Mouse (Mus musculus): Measurements from ENCODE around the gene Memo1. TPM values are rescaled to one million over a fixed set of nuclear protein-coding genes. Genes with fewer than 3 reads are reported as not detected.

The Memo1 gene
- total and polyA plus RNA-seq, 3 experiments: 76.8 to 216 (median 110) TPM

DNA sequence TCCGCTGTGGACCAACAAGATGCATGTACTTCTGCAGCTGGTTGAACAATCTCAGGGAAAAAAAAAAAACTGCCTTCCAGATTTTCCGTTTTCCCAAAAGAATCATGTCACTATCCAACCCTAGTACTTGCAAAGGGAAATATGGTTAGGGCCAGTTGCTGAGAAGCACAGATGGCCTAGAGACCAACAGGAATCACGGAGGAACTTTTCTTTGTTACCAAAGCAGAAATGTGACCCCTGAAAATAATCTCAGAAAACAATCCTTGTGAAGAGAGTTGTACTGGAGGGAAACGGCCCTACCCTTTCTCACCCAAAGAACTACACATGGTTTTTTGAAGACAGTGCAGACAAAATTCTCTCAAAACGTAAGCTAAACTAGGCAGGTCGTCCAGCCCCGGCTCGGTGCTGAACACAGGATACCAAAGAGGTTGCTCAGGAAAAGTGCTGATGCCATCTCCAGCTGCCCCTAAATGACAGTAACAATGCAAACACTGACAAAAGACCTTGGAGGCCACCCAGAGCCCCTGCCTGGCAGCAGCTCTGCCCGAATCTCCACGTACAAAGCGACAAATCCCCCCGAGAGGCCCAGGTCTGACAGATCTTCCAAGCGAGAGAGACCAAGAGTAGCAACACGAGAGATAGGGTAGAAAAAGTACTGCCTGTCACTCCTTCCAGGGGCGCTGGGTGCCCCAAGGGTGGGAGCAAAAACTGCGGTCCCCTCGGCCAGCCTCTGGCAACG, 1.5 kb downstream of the Memo1 start:
- H3K4me3 ChIP-seq (ENCODE audit: low read depth, low read length): peak overlapping the region; percentile 92
- peaks cover 33% of the 10 kb centered on the region for H3K4me1 ChIP-seq (ENCODE audit: insufficient read depth, low read depth, low read length)
- H3K9me3 ChIP-seq (replicated peaks): peaks cover 1% of the 10 kb centered on the region; the same call in 1 of the 2 replicates
- no peak for TF ChIP-seq CTCF (IDR thresholded peaks at IDR 0.05; ENCODE audit: low read depth, low read length)
- no peak for TF ChIP-seq GATA2 (IDR thresholded peaks at IDR 0.05; ENCODE audit: borderline replicate concordance, low read depth, low read length)
- TF ChIP-seq TAL1 (conservative IDR thresholded peaks at IDR 0.05; ENCODE audit: low read depth, low read length): no peak
- no peak for TF ChIP-seq POLR2AphosphoS5 (IDR thresholded peaks at IDR 0.05; ENCODE audit: insufficient replicate concordance, low read depth, low read length)
- no peak for TF ChIP-seq GATA1 (IDR thresholded peaks at IDR 0.05; ENCODE audit: borderline replicate concordance, low read length)
- H3K36me3 ChIP-seq (replicated peaks): peaks cover 22% of the 10 kb centered on the region
- H3K27me3 ChIP-seq (ENCODE audit: insufficient read depth, low read length): no peaks in the 10 kb centered on the region
- ATAC-seq (ENCODE audit: extremely low read depth, insufficient number of reproducible peaks, low FRiP score, poor library complexity, severe bottlenecking) (no peak), DNase-seq (ENCODE audit: low spot score) (no peak)

DNA sequence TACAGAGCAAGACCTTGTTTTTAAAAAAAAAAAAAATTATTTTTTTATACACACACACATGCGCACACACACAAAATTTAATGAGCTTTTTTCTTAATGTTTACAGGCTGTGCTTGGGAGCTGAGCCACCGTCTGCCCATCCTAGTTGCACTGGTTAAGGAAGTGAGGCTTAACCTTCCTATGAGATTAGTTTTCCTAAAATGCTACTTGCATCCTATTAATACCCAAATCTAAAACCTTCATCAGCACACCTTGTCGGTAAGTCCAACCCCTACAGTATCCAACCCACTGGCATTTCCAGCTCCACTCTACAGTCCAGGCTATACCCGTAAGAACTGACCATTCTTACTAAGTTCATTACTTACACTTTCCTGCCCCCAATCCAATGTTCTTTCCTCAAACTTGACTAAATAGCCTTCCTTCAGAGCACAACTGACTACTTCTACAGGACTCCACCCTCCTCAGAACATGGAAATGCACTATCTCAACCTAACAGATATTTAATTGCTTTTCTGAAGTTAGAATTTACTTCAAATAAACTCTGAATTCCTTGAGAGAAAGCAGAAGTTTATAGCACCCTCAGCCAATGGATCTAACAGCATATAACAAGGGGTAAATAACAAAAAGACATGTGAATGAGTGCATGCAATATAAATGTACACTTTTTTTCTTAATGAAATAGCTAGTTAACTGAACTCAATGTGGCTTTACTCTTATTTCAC, 3.5 kb downstream of the Memo1 start:
- no peak for DNase-seq (ENCODE audit: low spot score)
- peaks cover 49% of the 10 kb centered on the region for H3K4me1 ChIP-seq (ENCODE audit: insufficient read depth, low read depth, low read length)

GRCm38 (mm10) chr17:74290869-74291268, 4.5 kb downstream of the Memo1 start:
- H3K27me3 ChIP-seq (ENCODE audit: insufficient read depth, low read length): no peaks in the 10 kb centered on the region
- ATAC-seq (ENCODE audit: extremely low read depth, insufficient number of reproducible peaks, low FRiP score, poor library complexity, severe bottlenecking) (no peak), DNase-seq (ENCODE audit: low spot score) (no peak)
- TF ChIP-seq POLR2AphosphoS5 (IDR thresholded peaks at IDR 0.05; ENCODE audit: insufficient replicate concordance, low read depth, low read length) (no peak), GATA2 (IDR thresholded peaks at IDR 0.05; ENCODE audit: borderline replicate concordance, low read depth, low read length) (no peak), CTCF (IDR thresholded peaks at IDR 0.05; ENCODE audit: low read depth, low read length) (no peak), TAL1 (conservative IDR thresholded peaks at IDR 0.05; ENCODE audit: low read depth, low read length) (no peak)
- H3K36me3 ChIP-seq (replicated peaks): peaks cover 29% of the 10 kb centered on the region
- H3K4me1 ChIP-seq (ENCODE audit: insufficient read depth, low read depth, low read length): peaks cover 50% of the 10 kb centered on the region
- H3K4me3 ChIP-seq (ENCODE audit: low read depth, low read length): peak overlapping the region; percentile 48; the same call in 1 of the 2 replicates
- peaks cover 14% of the 10 kb centered on the region for H3K9me3 ChIP-seq (replicated peaks)

More for the DNA sequence above, 3.5 kb downstream of the Memo1 start:
- Histone ChIP-seq H3K36me3 (replicated peaks) (peaks cover 29% of the 10 kb centered on the region), H3K4me3 (ENCODE audit: low read depth, low read length) (peak overlapping the region; percentile 57), H3K27me3 (ENCODE audit: insufficient read depth, low read length) (no peaks in the 10 kb centered on the region), H3K9me3 (replicated peaks) (peaks cover 14% of the 10 kb centered on the region)
- 0 out of 2 replicates have a peak, but pooled peaks have one; percentile 10 for ATAC-seq (ENCODE audit: extremely low read depth, insufficient number of reproducible peaks, low FRiP score, poor library complexity, severe bottlenecking)
- TF ChIP-seq TAL1 (conservative IDR thresholded peaks at IDR 0.05; ENCODE audit: low read depth, low read length): peak; percentile 32; the same call in 1 of the 2 replicates
- no peak for TF ChIP-seq GATA2 (IDR thresholded peaks at IDR 0.05; ENCODE audit: borderline replicate concordance, low read depth, low read length)
- no peak for TF ChIP-seq CTCF (IDR thresholded peaks at IDR 0.05; ENCODE audit: low read depth, low read length)
- no peak for TF ChIP-seq POLR2AphosphoS5 (IDR thresholded peaks at IDR 0.05; ENCODE audit: insufficient replicate concordance, low read depth, low read length)

- H3K36me3 ChIP-seq (replicated peaks): peaks cover 30% of the 10 kb centered on the region
- no peaks in the 10 kb centered on the region for H3K27me3 ChIP-seq (ENCODE audit: insufficient read depth, low read length)
- H3K4me1 ChIP-seq (ENCODE audit: insufficient read depth, low read depth, low read length): peaks cover 52% of the 10 kb centered on the region
- ATAC-seq (ENCODE audit: extremely low read depth, insufficient number of reproducible peaks, low FRiP score, poor library complexity, severe bottlenecking) (no peak), DNase-seq (ENCODE audit: low spot score) (no peak)
- TF ChIP-seq GATA2 (IDR thresholded peaks at IDR 0.05; ENCODE audit: borderline replicate concordance, low read depth, low read length) (no peak), TAL1 (conservative IDR thresholded peaks at IDR 0.05; ENCODE audit: low read depth, low read length) (no peak), GATA1 (IDR thresholded peaks at IDR 0.05; ENCODE audit: borderline replicate concordance, low read length) (no peak), CTCF (IDR thresholded peaks at IDR 0.05; ENCODE audit: low read depth, low read length) (no peak), POLR2AphosphoS5 (IDR thresholded peaks at IDR 0.05; ENCODE audit: insufficient replicate concordance, low read depth, low read length) (no peak)
- peaks cover 14% of the 10 kb centered on the region for H3K9me3 ChIP-seq (replicated peaks)
- H3K4me3 ChIP-seq (ENCODE audit: low read depth, low read length): peak overlapping the region; percentile 59; the same call in 1 of the 2 replicates
Observed at GRCm38 (mm10) chr17:74290198-74290597, 5.1 kb downstream of the Memo1 start.

DNA sequence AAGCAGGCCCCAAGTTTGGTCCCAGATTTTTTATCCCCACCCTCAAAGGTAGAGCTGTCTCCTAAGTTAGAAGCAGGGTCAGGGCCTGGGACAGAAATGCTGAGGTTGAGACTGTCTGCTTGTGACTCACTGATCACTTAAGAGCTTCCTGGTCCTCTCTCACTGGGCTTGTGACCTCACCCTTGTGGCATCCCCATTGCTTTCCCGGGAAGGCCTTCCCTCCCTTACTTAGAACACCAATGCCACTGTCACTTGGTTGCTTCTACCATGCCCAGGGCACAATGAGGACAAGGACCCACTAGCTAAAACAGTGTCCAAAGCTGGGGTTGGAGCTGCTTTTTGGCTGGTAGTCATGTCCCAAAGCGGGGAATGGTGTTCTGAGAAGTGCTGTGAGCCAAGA, 6.7 kb downstream of the Memo1 start:
- ATAC-seq (ENCODE audit: extremely low read depth, insufficient number of reproducible peaks, low FRiP score, poor library complexity, severe bottlenecking): no peak
- Histone ChIP-seq H3K4me1 (ENCODE audit: insufficient read depth, low read depth, low read length) (peaks cover 66% of the 10 kb centered on the region), H3K9me3 (replicated peaks) (peaks cover 14% of the 10 kb centered on the region), H3K27me3 (ENCODE audit: insufficient read depth, low read length) (no peaks in the 10 kb centered on the region), H3K36me3 (replicated peaks) (peaks cover 32% of the 10 kb centered on the region), H3K4me3 (ENCODE audit: low read depth, low read length) (no peak overlapping the region; the same call in 1 of the 2 replicates)
- DNase-seq (ENCODE audit: low spot score): no peak
- TF ChIP-seq POLR2AphosphoS5 (IDR thresholded peaks at IDR 0.05; ENCODE audit: insufficient replicate concordance, low read depth, low read length) (no peak), GATA1 (IDR thresholded peaks at IDR 0.05; ENCODE audit: borderline replicate concordance, low read length) (no peak), GATA2 (IDR thresholded peaks at IDR 0.05; ENCODE audit: borderline replicate concordance, low read depth, low read length) (no peak), CTCF (IDR thresholded peaks at IDR 0.05; ENCODE audit: low read depth, low read length) (no peak), TAL1 (conservative IDR thresholded peaks at IDR 0.05; ENCODE audit: low read depth, low read length) (no peak)

DNA sequence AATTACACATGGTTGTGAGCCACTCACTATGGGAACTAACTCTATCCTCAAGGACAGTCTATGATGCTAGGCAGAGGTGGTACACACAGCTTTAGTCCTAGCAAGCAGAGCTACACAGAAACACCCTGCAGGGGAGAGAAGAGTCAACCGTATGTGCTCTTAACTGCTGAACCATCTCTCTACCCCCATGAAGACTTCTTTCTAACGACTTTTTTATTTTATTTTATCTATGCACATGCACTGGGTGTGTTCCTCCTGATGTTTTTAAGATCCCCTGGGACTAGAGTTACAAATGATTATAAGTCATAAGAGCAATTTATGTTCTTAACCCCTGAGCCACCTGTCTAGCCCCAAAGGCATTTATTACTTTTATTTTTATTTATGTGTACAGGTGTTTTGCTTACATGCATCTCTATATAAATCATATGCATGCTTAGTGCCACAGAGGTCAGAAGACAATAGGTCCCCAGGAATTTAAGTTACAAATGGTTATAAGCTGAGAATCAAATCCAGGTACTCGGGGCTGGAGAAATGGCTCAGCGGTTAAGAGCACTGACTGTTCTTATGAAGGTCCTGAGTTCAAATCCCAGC, 9.1 kb downstream of the Memo1 start:
- Histone ChIP-seq H3K4me3 (ENCODE audit: low read depth, low read length) (peak overlapping the region; percentile 25; the same call in 1 of the 2 replicates), H3K4me1 (ENCODE audit: insufficient read depth, low read depth, low read length) (peaks cover 73% of the 10 kb centered on the region), H3K27me3 (ENCODE audit: insufficient read depth, low read length) (no peaks in the 10 kb centered on the region), H3K9me3 (replicated peaks) (peaks cover 14% of the 10 kb centered on the region), H3K36me3 (replicated peaks) (peaks cover 35% of the 10 kb centered on the region)
- ATAC-seq (ENCODE audit: extremely low read depth, insufficient number of reproducible peaks, low FRiP score, poor library complexity, severe bottlenecking): peak; percentile 74
- TF ChIP-seq GATA2 (IDR thresholded peaks at IDR 0.05; ENCODE audit: borderline replicate concordance, low read depth, low read length) (no peak), CTCF (IDR thresholded peaks at IDR 0.05; ENCODE audit: low read depth, low read length) (no peak), TAL1 (conservative IDR thresholded peaks at IDR 0.05; ENCODE audit: low read depth, low read length) (no peak), GATA1 (IDR thresholded peaks at IDR 0.05; ENCODE audit: borderline replicate concordance, low read length) (no peak), POLR2AphosphoS5 (IDR thresholded peaks at IDR 0.05; ENCODE audit: insufficient replicate concordance, low read depth, low read length) (no peak)
- no peak for DNase-seq (ENCODE audit: low spot score)

All from G1E (cell line).